Mouse (Mus musculus) stomach, embryonic 16.5 days (tissue): ENCODE measurements around the gene Cadm2. TPM values are rescaled to one million over a fixed set of nuclear protein-coding genes. Genes with fewer than 3 reads are reported as not detected.

Experiments used
- ATAC-seq: fragments of 200-750 bp; cut with Nextera tagmentation; 2 replicates; pipeline ENCODE4 v1.8.0; 2017; ENCODE audit warnings: moderate number of reproducible peaks, moderate TSS enrichment; ENCODE audit not compliant: insufficient read depth, low FRiP score
- H3K27ac ChIP-seq: fragments of 300-500 bp; sonication (generic); 2 replicates; pipeline ENCODE4 v1.5.1; 2014; ENCODE audit warnings: low read length
- H3K27me3 ChIP-seq: fragments of 300-500 bp; sonication (generic); 2 replicates; pipeline ENCODE4 v1.6.1; 2014; ENCODE audit warnings: low read length, control low read depth, mixed read lengths; ENCODE audit not compliant: control insufficient read depth, insufficient read depth
- H3K36me3 ChIP-seq: fragments of 300-500 bp; sonication (generic); 2 replicates; pipeline ENCODE4 v1.6.1; 2014; ENCODE audit warnings: low read length; ENCODE audit not compliant: control insufficient read depth, insufficient read depth
- H3K4me1 ChIP-seq: fragments of 300-500 bp; sonication (generic); 2 replicates; pipeline ENCODE4 v1.6.1; 2014; ENCODE audit warnings: low read length, control low read depth, mixed read lengths; ENCODE audit not compliant: control insufficient read depth, insufficient read depth
- H3K4me2 ChIP-seq: fragments of 300-500 bp; sonication (generic); 2 replicates; pipeline ENCODE4 v1.6.1; 2014; ENCODE audit warnings: low read depth, low read length, mixed read lengths
- H3K4me3 ChIP-seq: fragments of 300-500 bp; sonication (generic); replicated peaks from 2 replicates; pipeline ENCODE4 v1.5.1; 2014; ENCODE audit warnings: mild to moderate bottlenecking, low read length
- H3K9ac ChIP-seq: fragments of 300-500 bp; sonication (generic); 2 replicates; pipeline ENCODE4 v1.6.1; 2014; ENCODE audit warnings: low read length
- H3K9me3 ChIP-seq: fragments of 300-500 bp; sonication (generic); replicated peaks from 2 replicates; pipeline ENCODE4 v1.6.1; 2016; ENCODE audit warnings: low read length, control low read depth; ENCODE audit not compliant: control insufficient read depth
- WGBS: fragments of 180-500 bp; shearing (Covaris S2); extraction: QIAGEN DNeasy Blood & Tissue Kit; methylation state at CpG from one replicate; pipeline ENCODE4 v1.1.7; 2014; 5-methylcytosine and 5-hydroxymethylcytosine counted together
- polyA plus RNA-seq: library from polyadenylated mRNA; unstranded; fragments of >200 nt; fragmentation: Nextera tagmentation; extraction: Ambion mirVana; gene quantifications from 2 replicates; pipeline ENCODE4 v1.2.1, GENCODE M21; 2015

The Cadm2 gene
- polyA plus RNA-seq, 1 experiment from 2014 or later: 0.76 TPM

- Histone ChIP-seq H3K4me1 (no peaks in the 10 kb centered on the region), H3K4me3 (no peak overlapping the region), H3K27me3 (no peaks in the 10 kb centered on the region), H3K9ac (no peak overlapping the region), H3K36me3 (no peaks in the 10 kb centered on the region), H3K4me2 (no peak overlapping the region), H3K9me3 (no peaks in the 10 kb centered on the region), H3K27ac (no peak overlapping the region)
- 68% methylated on average over 3 of the region's 3 CpGs for WGBS
- no peak for ATAC-seq
Measured at GRCm38 (mm10) chr16:66824866-66825265, 795.8 kb downstream of the Cadm2 start.

GRCm38 (mm10) chr16:66811495-66811894 is 809.2 kb downstream of the Cadm2 start:
- H3K4me3 ChIP-seq: no peak overlapping the region
- ATAC-seq: no peak
- no peaks in the 10 kb centered on the region for H3K27me3 ChIP-seq
- no peaks in the 10 kb centered on the region for H3K4me1 ChIP-seq
- no peaks in the 10 kb centered on the region for H3K36me3 ChIP-seq
- no peak overlapping the region for H3K4me2 ChIP-seq
- H3K9me3 ChIP-seq: no peaks in the 10 kb centered on the region
- no peak overlapping the region for H3K27ac ChIP-seq
- H3K9ac ChIP-seq: no peak overlapping the region

- Histone ChIP-seq H3K36me3 (no peaks in the 10 kb centered on the region), H3K27ac (no peak overlapping the region), H3K4me1 (no peaks in the 10 kb centered on the region), H3K4me2 (no peak overlapping the region), H3K9ac (no peak overlapping the region), H3K4me3 (no peak overlapping the region), H3K9me3 (no peaks in the 10 kb centered on the region), H3K27me3 (no peaks in the 10 kb centered on the region)
- 71% methylated on average over 3 of the region's 3 CpGs for WGBS
- no peak for ATAC-seq
Measured at GRCm38 (mm10) chr16:66798204-66798603, 822.5 kb downstream of the Cadm2 start.

- no peaks in the 10 kb centered on the region for H3K27me3 ChIP-seq
- H3K9ac ChIP-seq: no peak overlapping the region
- no peak overlapping the region for H3K27ac ChIP-seq
- no peak for ATAC-seq
- H3K4me1 ChIP-seq: no peaks in the 10 kb centered on the region
- no peak overlapping the region for H3K4me2 ChIP-seq
- WGBS: 86% methylated on average over 3 of the region's 3 CpGs
- no peaks in the 10 kb centered on the region for H3K9me3 ChIP-seq
- no peak overlapping the region for H3K4me3 ChIP-seq
- no peaks in the 10 kb centered on the region for H3K36me3 ChIP-seq
Measured at GRCm38 (mm10) chr16:66793067-66793466, 827.6 kb downstream of the Cadm2 start.

- no peaks in the 10 kb centered on the region for H3K27me3 ChIP-seq
- no peak overlapping the region for H3K4me2 ChIP-seq
- no peak overlapping the region for H3K9ac ChIP-seq
- no peak overlapping the region for H3K27ac ChIP-seq
- H3K4me3 ChIP-seq: no peak overlapping the region
- H3K36me3 ChIP-seq: no peaks in the 10 kb centered on the region
- WGBS: 45% methylated on average over 4 of the region's 4 CpGs
- H3K4me1 ChIP-seq: no peaks in the 10 kb centered on the region
- no peak for ATAC-seq
- H3K9me3 ChIP-seq: no peaks in the 10 kb centered on the region
Measured at GRCm38 (mm10) chr16:66771883-66772282, 848.8 kb downstream of the Cadm2 start.

- Histone ChIP-seq H3K27ac (no peak overlapping the region), H3K4me2 (no peak overlapping the region), H3K4me3 (no peak overlapping the region), H3K9ac (no peak overlapping the region), H3K4me1 (no peaks in the 10 kb centered on the region), H3K27me3 (no peaks in the 10 kb centered on the region), H3K9me3 (no peaks in the 10 kb centered on the region), H3K36me3 (no peaks in the 10 kb centered on the region)
- ATAC-seq: no peak
- WGBS: 91% methylated on average over 4 of the region's 4 CpGs
Measured at GRCm38 (mm10) chr16:66769545-66769944, 851.2 kb downstream of the Cadm2 start.

DNA sequence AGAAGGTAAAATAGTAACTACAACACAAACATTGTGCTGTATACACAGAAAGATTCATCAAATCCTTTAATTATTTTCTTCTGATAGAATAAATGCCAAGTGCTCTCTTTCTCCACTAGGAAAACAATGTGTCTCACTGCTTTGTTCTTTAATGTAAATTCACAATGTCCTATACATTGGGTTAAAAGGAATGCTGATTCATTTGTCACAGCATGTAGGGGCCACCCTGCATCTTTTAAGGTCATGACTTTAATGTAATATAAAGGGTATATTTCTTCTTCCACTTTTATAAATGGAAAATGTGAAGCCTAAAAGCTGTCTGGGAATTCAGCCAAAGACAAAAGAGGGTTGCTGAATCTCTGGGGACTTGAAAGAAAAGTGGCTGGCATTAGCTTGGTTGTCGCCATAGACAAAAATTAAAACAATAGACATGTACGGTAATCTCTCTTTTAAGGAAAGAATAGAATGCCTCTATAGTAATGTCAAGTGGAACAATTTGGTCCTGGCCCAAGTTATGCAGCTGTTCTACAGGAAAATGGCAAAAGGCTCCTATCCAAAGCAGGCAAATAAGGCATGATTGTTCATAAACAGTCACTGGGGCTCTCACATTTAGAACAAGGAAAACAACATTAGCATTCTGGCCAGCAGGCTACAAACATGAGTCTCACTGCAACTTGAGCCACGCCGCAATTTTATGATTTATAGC is 851.9 kb downstream of the Cadm2 start:
- no peaks in the 10 kb centered on the region for H3K9me3 ChIP-seq
- H3K9ac ChIP-seq: no peak overlapping the region
- no peak for ATAC-seq
- no peak overlapping the region for H3K4me3 ChIP-seq
- H3K4me1 ChIP-seq: no peaks in the 10 kb centered on the region
- 55% methylated on average over 4 of the region's 4 CpGs for WGBS
- H3K27ac ChIP-seq: no peak overlapping the region
- no peak overlapping the region for H3K4me2 ChIP-seq
- no peaks in the 10 kb centered on the region for H3K27me3 ChIP-seq
- no peaks in the 10 kb centered on the region for H3K36me3 ChIP-seq

DNA sequence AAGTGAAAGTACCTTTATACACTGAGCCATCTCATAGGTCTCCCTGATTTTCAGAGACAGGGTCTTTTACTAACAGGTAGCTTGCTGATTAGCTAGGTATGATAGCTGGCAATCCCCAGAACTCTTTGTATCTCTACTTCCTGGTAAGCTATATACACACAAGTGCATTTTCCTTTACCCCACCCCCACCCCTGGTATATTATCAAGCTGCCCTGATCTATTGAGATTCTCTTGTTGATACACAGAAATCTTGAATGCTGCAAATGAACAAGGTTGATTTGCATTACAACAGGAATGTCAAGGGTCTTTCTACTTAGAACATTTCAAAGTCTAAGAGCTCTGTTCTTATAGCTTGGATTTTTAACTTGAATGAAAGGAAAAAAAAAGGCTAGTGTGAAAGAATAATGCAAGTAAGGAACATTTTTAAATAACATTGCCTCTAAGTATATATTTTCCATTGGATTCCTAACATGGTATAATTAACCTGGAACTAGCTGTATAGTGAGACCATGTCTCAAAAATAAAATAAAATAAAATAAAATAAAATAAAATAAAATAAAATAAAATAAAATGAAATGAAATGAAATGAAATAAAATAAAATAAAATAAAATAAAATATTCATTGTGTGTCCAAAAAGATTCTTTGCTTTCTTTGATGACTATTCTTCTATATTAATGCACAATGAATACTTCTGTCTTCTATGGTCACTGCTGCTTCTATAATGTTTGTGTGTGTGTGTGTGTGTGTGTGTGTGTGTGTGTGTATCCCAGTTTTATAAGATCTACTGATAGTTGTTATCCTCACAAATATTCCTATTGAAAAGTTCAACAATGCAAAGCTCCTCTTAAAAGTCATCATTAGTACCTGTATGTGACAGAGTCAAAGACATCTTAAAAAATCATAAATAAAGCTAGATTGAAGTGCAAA is 858.9 kb downstream of the Cadm2 start:
- Histone ChIP-seq H3K4me1 (no peaks in the 10 kb centered on the region), H3K9me3 (no peaks in the 10 kb centered on the region), H3K36me3 (no peaks in the 10 kb centered on the region), H3K4me2 (no peak overlapping the region), H3K27me3 (no peaks in the 10 kb centered on the region), H3K4me3 (no peak overlapping the region), H3K27ac (no peak overlapping the region), H3K9ac (no peak overlapping the region)
- ATAC-seq: no peak

DNA sequence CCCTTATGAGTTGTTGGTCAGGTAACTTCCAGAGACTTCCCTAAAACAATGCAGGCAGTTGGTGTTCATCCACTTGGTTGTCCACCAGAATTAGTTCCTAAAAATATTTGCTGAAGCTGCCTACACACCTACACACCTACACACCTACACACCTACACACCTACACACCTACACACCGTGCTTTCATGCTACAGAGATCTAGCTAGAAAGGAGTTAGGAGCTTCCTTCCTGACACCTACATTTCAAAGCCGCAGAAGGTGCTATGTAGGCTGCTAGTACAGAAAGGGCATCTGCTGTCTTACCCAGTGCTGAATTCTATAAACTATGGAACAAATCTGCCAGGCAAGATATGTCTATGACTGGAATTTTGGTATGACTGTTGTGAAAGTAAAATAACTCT is 872.2 kb downstream of the Cadm2 start:
- H3K4me3 ChIP-seq: no peak overlapping the region
- no peaks in the 10 kb centered on the region for H3K27me3 ChIP-seq
- ATAC-seq: no peak
- H3K4me1 ChIP-seq: no peaks in the 10 kb centered on the region
- H3K27ac ChIP-seq: no peak overlapping the region
- WGBS: 90% methylated on average over 2 of the region's 2 CpGs
- H3K9ac ChIP-seq: no peak overlapping the region
- H3K4me2 ChIP-seq: no peak overlapping the region
- H3K9me3 ChIP-seq: no peaks in the 10 kb centered on the region
- no peaks in the 10 kb centered on the region for H3K36me3 ChIP-seq
